ENCODE assay signal across 8 mouse cellular contexts in genomic region chr6:30357561-30358177, GRCm38 (mm10). TPM values are rescaled to one million over a fixed set of nuclear protein-coding genes. Genes with fewer than 3 reads are reported as not detected.
DNase-seq lines count a peak whose midpoint lies in the region; ATAC-seq and TF ChIP-seq lines count a peak whose summit lies in the region.

No protein-coding gene starts in this region.

- H3K9ac ChIP-seq in intestine, embryonic 16.5 days (ENCODE audit: low read depth, low read length): no peak overlapping the region
- H3K9ac ChIP-seq in limb, embryonic 14.5 days (ENCODE audit: low read depth, low read length, severe bottlenecking): no peak overlapping the region

- DNase-seq in ovary, postnatal 10 days (ENCODE audit: low spot score): peak; percentile 55
- no peak for DNase-seq in ovary, adult 18-20 months (ENCODE audit: low spot score)
- DNase-seq in cerebellum, postnatal 36 days: peak; percentile 73 to 89
- DNase-seq in gastrocnemius, adult 8-10 months (ENCODE audit: low spot score in 2 of 2): peak; percentile 77 to 79
- peak; percentile 86 for DNase-seq in limb, embryonic 14.5 days (ENCODE audit: low spot score)
- DNase-seq in spleen, postnatal 4 days (ENCODE audit: low spot score in 2 of 2): peak; percentile 83 to 92

- no peak overlapping the region for H3K27ac ChIP-seq in intestine, embryonic 16.5 days (ENCODE audit: low read length)
- H3K27ac ChIP-seq in limb, embryonic 14.5 days (replicated peaks; ENCODE audit: low read depth, low read length): no peak overlapping the region

- peak; percentile 67; the same call in 1 of the 2 replicates for ATAC-seq in intestine, embryonic 16.5 days
- ATAC-seq in limb, embryonic 14.5 days (ENCODE audit: low FRiP score, low read depth): peak; percentile 74; the same call in 1 of the 2 replicates
- ATAC-seq in monocyte, adult 5-6 weeks (replicated peaks; ENCODE audit: insufficient number of reproducible peaks, low FRiP score, low TSS enrichment, poor library complexity, severe bottlenecking): peak; percentile 80

- no peaks in the 10 kb centered on the region for H3K4me1 ChIP-seq in intestine, embryonic 16.5 days (ENCODE audit: control insufficient read depth, insufficient read depth, low read length)
- peaks cover 2% of the 10 kb centered on the region; the same call in 1 of the 2 replicates for H3K4me1 ChIP-seq in limb, embryonic 14.5 days (ENCODE audit: control insufficient read depth, insufficient read depth, low read length)

- peak overlapping the region; percentile 9; the same call in 1 of the 2 replicates for H3K4me2 ChIP-seq in intestine, embryonic 16.5 days (ENCODE audit: low read depth, low read length)
- H3K4me2 ChIP-seq in limb, embryonic 14.5 days (replicated peaks; ENCODE audit: low read depth, low read length, severe bottlenecking): no peak overlapping the region

- no peaks in the 10 kb centered on the region for H3K27me3 ChIP-seq in intestine, embryonic 16.5 days (replicated peaks; ENCODE audit: control insufficient read depth, insufficient read depth, low read length)
- H3K27me3 ChIP-seq in limb, embryonic 14.5 days (ENCODE audit: control insufficient read depth, insufficient read depth, low read length): no peaks in the 10 kb centered on the region

- H3K9me3 ChIP-seq in intestine, embryonic 16.5 days (ENCODE audit: control insufficient read depth, low read length): no peaks in the 10 kb centered on the region
- H3K9me3 ChIP-seq in limb, embryonic 14.5 days (ENCODE audit: control insufficient read depth, low read length): no peaks in the 10 kb centered on the region

- no peaks in the 10 kb centered on the region for H3K36me3 ChIP-seq in intestine, embryonic 16.5 days (ENCODE audit: control insufficient read depth, insufficient read depth, low read length)
- no peaks in the 10 kb centered on the region for H3K36me3 ChIP-seq in limb, embryonic 14.5 days (ENCODE audit: control insufficient read depth, insufficient read depth, low read length)

- no peak overlapping the region for H3K4me3 ChIP-seq in intestine, embryonic 16.5 days (ENCODE audit: low read length)
- no peak overlapping the region for H3K4me3 ChIP-seq in limb, embryonic 14.5 days (replicated peaks; ENCODE audit: low read length)

- no peak for TF ChIP-seq POLR2A in limb, embryonic 14.5 days (IDR thresholded peaks at IDR 0.05; ENCODE audit: borderline replicate concordance, extremely low read depth, insufficient read depth, insufficient read length)

- WGBS in intestine, embryonic 16.5 days: 20% methylated on average over 9 of the region's 9 CpGs
- 16% methylated on average over 9 of the region's 9 CpGs for WGBS in limb, embryonic 14.5 days

RNA-seq across cellular contexts. Expression of gene Zc3hc1, which starts 33.2 kb away (rescaled TPM):
- 10 to 100 TPM; 17.6 to 20.2 (median 19.3) TPM for total RNA-seq in gastrocnemius, adult 8-10 months (2022)
- polyA plus RNA-seq in intestine, embryonic 16.5 days (2015; fragmentation: Nextera tagmentation; extraction: Ambion mirVana): 38.0 and 38.8 TPM in 2 replicates
- polyA plus RNA-seq in limb, embryonic 14.5 days (2012; rRNA removed): 41.5 and 41.8 TPM in 2 replicates
- polyA plus RNA-seq in limb, embryonic 14.5 days (2014; fragmentation: Nextera tagmentation; extraction: Ambion mirVana): 63.4 and 64.6 TPM in 2 replicates
- total RNA-seq in monocyte, adult 5-6 weeks (2017): 19.6 to 33.1 TPM (median 20.4 TPM) in 3 replicates

RNA-seq across cellular contexts. Expression of gene Klhdc10, which starts 44.0 kb away (rescaled TPM):
- 10 to 100 TPM; 35.6 to 46.1 (median 40.0) TPM for total RNA-seq in gastrocnemius, adult 8-10 months (2022)
- polyA plus RNA-seq in intestine, embryonic 16.5 days (2015; fragmentation: Nextera tagmentation; extraction: Ambion mirVana): 10.0 and 11.6 TPM in 2 replicates
- 106 and 110 TPM in 2 replicates for polyA plus RNA-seq in limb, embryonic 14.5 days (2012; rRNA removed)
- 39.3 and 42.0 TPM in 2 replicates for polyA plus RNA-seq in limb, embryonic 14.5 days (2014; fragmentation: Nextera tagmentation; extraction: Ambion mirVana)
- 18.1 to 20.3 TPM (median 19.7 TPM) in 3 replicates for total RNA-seq in monocyte, adult 5-6 weeks (2017)

RNA-seq across cellular contexts. Expression of gene Ube2h, which starts 53.3 kb away (rescaled TPM):
- 10 to 100 TPM; 47.9 to 63.1 (median 52.5) TPM for total RNA-seq in gastrocnemius, adult 8-10 months (2022)
- polyA plus RNA-seq in intestine, embryonic 16.5 days (2015; fragmentation: Nextera tagmentation; extraction: Ambion mirVana): 30.2 and 30.7 TPM in 2 replicates
- polyA plus RNA-seq in limb, embryonic 14.5 days (2012; rRNA removed): 43.0 and 45.7 TPM in 2 replicates
- polyA plus RNA-seq in limb, embryonic 14.5 days (2014; fragmentation: Nextera tagmentation; extraction: Ambion mirVana): 50.1 and 55.8 TPM in 2 replicates
- total RNA-seq in monocyte, adult 5-6 weeks (2017): 61.3 to 87.8 TPM (median 69.4 TPM) in 3 replicates
